Mouse (Mus musculus) hindbrain, postnatal 0 days (tissue): ENCODE measurements around the gene Dusp22. TPM values are rescaled to one million over a fixed set of nuclear protein-coding genes. Genes with fewer than 3 reads are reported as not detected.

Experiments used
- ATAC-seq: fragments of 200-750 bp; cut with Nextera tagmentation; 2 replicates; pipeline ENCODE4 v1.8.0; 2017; ENCODE audit warnings: mild to moderate bottlenecking, moderate TSS enrichment, moderate library complexity
- DNase-seq: peaks from one replicate; pipeline ENCODE4 v3.0.0-alpha.2; 2015; ENCODE audit warnings: low spot score
- H3K27ac ChIP-seq: fragments of 300-500 bp; sonication (generic); 2 replicates; pipeline ENCODE4 v1.5.1; 2014; ENCODE audit warnings: mild to moderate bottlenecking
- H3K27me3 ChIP-seq: fragments of 300-500 bp; sonication (generic); 2 replicates; pipeline ENCODE4 v1.6.1; 2014; ENCODE audit warnings: low read length, mixed read lengths; ENCODE audit not compliant: insufficient read depth
- H3K36me3 ChIP-seq: fragments of 300-500 bp; sonication (generic); 2 replicates; pipeline ENCODE4 v1.6.1; 2014; ENCODE audit warnings: low read length, mixed read lengths; ENCODE audit not compliant: insufficient read depth
- H3K4me1 ChIP-seq: fragments of 300-500 bp; sonication (generic); 2 replicates; pipeline ENCODE4 v1.6.1; 2014; ENCODE audit warnings: antibody characterized with exemption, low read length, mixed read lengths; ENCODE audit not compliant: insufficient read depth
- H3K4me2 ChIP-seq: fragments of 300-500 bp; sonication (generic); 2 replicates; pipeline ENCODE4 v1.6.1; 2014; ENCODE audit warnings: low read depth, mild to moderate bottlenecking, low read length, moderate library complexity, mixed read lengths
- H3K4me3 ChIP-seq: fragments of 300-500 bp; sonication (generic); 2 replicates; pipeline ENCODE4 v1.5.1; 2014; ENCODE audit warnings: low read length
- H3K9ac ChIP-seq: fragments of 300-500 bp; sonication (generic); replicated peaks from 2 replicates; pipeline ENCODE4 v1.6.1; 2014; ENCODE audit warnings: mild to moderate bottlenecking, low read length, moderate library complexity, mixed read lengths
- H3K9me3 ChIP-seq: fragments of 300-500 bp; sonication (generic); 2 replicates; pipeline ENCODE4 v1.6.1; 2016; ENCODE audit warnings: low read length, mixed read lengths
- CTCF ChIP-seq: IDR thresholded peaks from 2 replicates; pipeline ENCODE4 v1.5.1; 2016; ENCODE audit warnings: antibody characterized with exemption, control low read depth, low read depth
- WGBS: fragments of 180-500 bp; shearing (Covaris S2); extraction: QIAGEN DNeasy Blood & Tissue Kit; methylation state at CpG from one replicate; pipeline ENCODE4 v1.1.7; 2014; 5-methylcytosine and 5-hydroxymethylcytosine counted together
- polyA plus RNA-seq: library from polyadenylated mRNA; unstranded; fragments of >200 nt; fragmentation: Nextera tagmentation; extraction: Ambion mirVana; gene quantifications from 2 replicates; pipeline ENCODE4 v1.2.1, GENCODE M21; 2015
- total RNA-seq: library from RNA; depleted of rRNA; stranded (reverse); fragments of >200 nt; gene quantifications from 2 replicates; pipeline ENCODE4 v1.2.3, GENCODE M21; 2014

Dusp22 gene
- total and polyA plus RNA-seq, 2 experiments from 2014 or later: 17.2 to 30.1 TPM

- no peaks in the 10 kb centered on the region for H3K4me1 ChIP-seq
- H3K4me3 ChIP-seq: no peak overlapping the region
- ATAC-seq: no peak
- no peak for DNase-seq
- H3K4me2 ChIP-seq: no peak overlapping the region
- 76% methylated on average over 5 of the region's 5 CpGs for WGBS
- H3K36me3 ChIP-seq: no peaks in the 10 kb centered on the region
- H3K27me3 ChIP-seq: no peaks in the 10 kb centered on the region
- H3K27ac ChIP-seq: no peak overlapping the region
- no peaks in the 10 kb centered on the region for H3K9me3 ChIP-seq
- no peak overlapping the region for H3K9ac ChIP-seq
- no peak for TF ChIP-seq CTCF
Measured at GRCm38 (mm10) chr13:30736721-30737120, 76.9 kb downstream of the Dusp22 start.

- TF ChIP-seq CTCF: no peak
- ATAC-seq (no peak), DNase-seq (no peak)
- H3K27ac ChIP-seq: no peak overlapping the region
- no peaks in the 10 kb centered on the region for H3K4me1 ChIP-seq
- H3K9ac ChIP-seq: no peak overlapping the region
- H3K27me3 ChIP-seq: no peaks in the 10 kb centered on the region
- H3K4me3 ChIP-seq: no peak overlapping the region
- H3K9me3 ChIP-seq: no peaks in the 10 kb centered on the region
- no peaks in the 10 kb centered on the region for H3K36me3 ChIP-seq
- WGBS: 91% methylated on average over 2 of the region's 2 CpGs
- H3K4me2 ChIP-seq: no peak overlapping the region
Measured at GRCm38 (mm10) chr13:30737257-30737656, 77.5 kb downstream of the Dusp22 start.

DNA sequence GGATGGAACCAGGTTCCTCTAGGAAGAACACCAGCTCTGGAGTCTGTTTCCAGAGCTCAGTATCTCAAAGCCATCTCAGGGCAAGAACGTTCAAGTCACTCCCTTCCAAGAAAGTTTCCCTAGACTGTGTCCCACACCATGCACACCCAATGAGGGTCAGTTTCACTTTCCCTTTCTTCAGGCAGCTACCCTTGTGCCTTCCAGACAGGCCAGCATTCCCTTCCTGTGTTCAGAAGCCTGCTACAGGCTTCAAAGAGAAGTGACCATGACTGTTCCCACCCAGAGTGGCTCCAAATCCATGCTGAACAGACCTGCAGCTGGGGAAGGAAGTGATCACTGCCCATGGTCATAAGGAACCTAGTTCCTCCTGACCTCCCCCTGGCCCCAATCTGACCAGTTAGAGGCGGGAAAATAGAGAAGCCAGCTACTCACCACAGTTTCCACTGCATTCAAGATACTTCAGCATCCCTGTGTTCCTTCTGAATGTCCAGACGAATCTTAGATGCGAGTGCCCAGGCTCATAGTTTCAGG, 78.6 kb downstream of the Dusp22 start:
- WGBS: 84% methylated on average over 4 of the region's 4 CpGs
- H3K4me1 ChIP-seq: no peaks in the 10 kb centered on the region
- no peaks in the 10 kb centered on the region for H3K27me3 ChIP-seq
- H3K36me3 ChIP-seq: no peaks in the 10 kb centered on the region
- H3K9me3 ChIP-seq: no peaks in the 10 kb centered on the region
- no peak overlapping the region for H3K4me3 ChIP-seq
- H3K27ac ChIP-seq: no peak overlapping the region
- ATAC-seq (no peak), DNase-seq (no peak)
- H3K9ac ChIP-seq: no peak overlapping the region
- H3K4me2 ChIP-seq: no peak overlapping the region
- TF ChIP-seq CTCF: no peak

DNA sequence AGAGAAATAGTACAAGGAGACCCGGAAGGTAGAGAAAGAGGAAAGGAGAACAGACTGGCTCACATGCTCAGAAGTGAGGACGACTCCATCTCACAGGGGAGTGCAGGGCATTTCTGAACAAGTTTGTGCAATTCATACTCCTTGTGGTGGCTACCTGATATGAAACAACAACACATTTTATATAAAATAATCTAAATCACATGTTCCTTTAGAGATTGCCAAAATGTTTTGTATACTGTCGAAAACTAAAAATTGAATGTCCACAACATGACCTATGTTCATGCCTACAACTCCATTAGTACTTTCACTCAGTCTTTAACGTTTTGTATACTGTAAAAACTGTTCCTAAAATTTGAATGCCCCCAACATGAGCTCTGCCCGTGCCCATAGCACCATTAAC, 81.4 kb downstream of the Dusp22 start:
- 81% methylated on average over 5 of the region's 5 CpGs for WGBS
- ATAC-seq: no peak
- TF ChIP-seq CTCF: no peak

GRCm38 (mm10) chr13:30742411-30742970, 82.7 kb downstream of the Dusp22 start:
- Histone ChIP-seq H3K9ac (no peak overlapping the region), H3K4me1 (no peaks in the 10 kb centered on the region), H3K9me3 (no peaks in the 10 kb centered on the region), H3K27ac (no peak overlapping the region), H3K36me3 (no peaks in the 10 kb centered on the region), H3K4me2 (no peak overlapping the region), H3K4me3 (no peak overlapping the region), H3K27me3 (0 out of 2 replicates have a peak, but pooled peaks cover 4% of the 10 kb centered on the region)
- no peak for TF ChIP-seq CTCF
- no peak for DNase-seq
- 76% methylated on average over 6 of the region's 6 CpGs for WGBS
- ATAC-seq: no peak

More for the DNA sequence above, 81.4 kb downstream of the Dusp22 start:
- Histone ChIP-seq H3K4me3 (no peak overlapping the region), H3K4me2 (no peak overlapping the region), H3K27me3 (no peaks in the 10 kb centered on the region), H3K36me3 (no peaks in the 10 kb centered on the region), H3K9ac (no peak overlapping the region), H3K9me3 (no peaks in the 10 kb centered on the region), H3K27ac (no peak overlapping the region), H3K4me1 (no peaks in the 10 kb centered on the region)
- DNase-seq: no peak

DNA sequence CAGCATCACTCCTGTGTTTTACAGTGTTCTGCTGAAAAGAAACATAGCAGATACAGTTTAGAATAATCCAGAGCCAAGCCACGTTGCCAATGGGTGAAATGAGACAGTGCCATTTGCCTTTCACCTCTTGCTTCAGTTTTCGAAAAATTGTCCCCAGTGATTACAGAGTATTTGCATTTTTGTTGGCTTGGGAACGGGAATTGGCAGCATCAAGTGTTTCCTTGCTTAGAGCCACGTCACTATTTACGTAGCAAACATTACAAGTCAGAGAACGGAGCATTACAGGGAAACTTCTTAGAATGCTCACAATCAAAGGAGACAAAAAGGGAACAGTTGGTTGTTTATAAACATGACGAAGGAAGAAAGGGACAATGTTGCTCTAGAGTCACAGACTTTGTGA, 85.3 kb downstream of the Dusp22 start:
- Histone ChIP-seq H3K27me3 (peaks cover 28% of the 10 kb centered on the region), H3K9ac (no peak overlapping the region), H3K9me3 (no peaks in the 10 kb centered on the region), H3K27ac (no peak overlapping the region), H3K36me3 (no peaks in the 10 kb centered on the region), H3K4me2 (no peak overlapping the region), H3K4me3 (no peak overlapping the region), H3K4me1 (peaks cover 11% of the 10 kb centered on the region; the same call in 1 of the 2 replicates)
- no peak for TF ChIP-seq CTCF
- ATAC-seq: no peak
- no peak for DNase-seq
- WGBS: 61% methylated on average over 7 of the region's 7 CpGs

GRCm38 (mm10) chr13:30747068-30747467, 87.3 kb downstream of the Dusp22 start:
- H3K4me3 ChIP-seq: no peak overlapping the region
- no peaks in the 10 kb centered on the region for H3K36me3 ChIP-seq
- DNase-seq (no peak), ATAC-seq (no peak)
- H3K4me1 ChIP-seq: peaks cover 18% of the 10 kb centered on the region
- peaks cover 46% of the 10 kb centered on the region for H3K27me3 ChIP-seq
- TF ChIP-seq CTCF: no peak
- no peak overlapping the region for H3K9ac ChIP-seq
- H3K9me3 ChIP-seq: no peaks in the 10 kb centered on the region
- 78% methylated on average over 5 of the region's 5 CpGs for WGBS
- H3K4me2 ChIP-seq: no peak overlapping the region
- H3K27ac ChIP-seq: no peak overlapping the region
